Mouse (Mus musculus) kidney, postnatal 25 days (tissue): Measurements from ENCODE around the gene Mmp23.
"Not testable (repeated sequence)": the region's sequence is repeated elsewhere in the genome, so short reads cannot be mapped to it uniquely, and the experiment has no call there.

Source experiments
- DNase-seq, 2 experiments: peaks; one replicate each; pipeline ENCODE4 v3.0.0; 2021; ENCODE audit warnings: mixed read lengths in 2 of 2

Mmp23 gene

GRCm38 (mm10) chr4:155654456-155655298, 1.5 kb upstream of the Mmp23 start:
- DNase-seq = peak; percentile 61 to 66

GRCm38 (mm10) chr4:155654183-155654455, 935 bp upstream of the Mmp23 start:
- no peak for DNase-seq

DNA sequence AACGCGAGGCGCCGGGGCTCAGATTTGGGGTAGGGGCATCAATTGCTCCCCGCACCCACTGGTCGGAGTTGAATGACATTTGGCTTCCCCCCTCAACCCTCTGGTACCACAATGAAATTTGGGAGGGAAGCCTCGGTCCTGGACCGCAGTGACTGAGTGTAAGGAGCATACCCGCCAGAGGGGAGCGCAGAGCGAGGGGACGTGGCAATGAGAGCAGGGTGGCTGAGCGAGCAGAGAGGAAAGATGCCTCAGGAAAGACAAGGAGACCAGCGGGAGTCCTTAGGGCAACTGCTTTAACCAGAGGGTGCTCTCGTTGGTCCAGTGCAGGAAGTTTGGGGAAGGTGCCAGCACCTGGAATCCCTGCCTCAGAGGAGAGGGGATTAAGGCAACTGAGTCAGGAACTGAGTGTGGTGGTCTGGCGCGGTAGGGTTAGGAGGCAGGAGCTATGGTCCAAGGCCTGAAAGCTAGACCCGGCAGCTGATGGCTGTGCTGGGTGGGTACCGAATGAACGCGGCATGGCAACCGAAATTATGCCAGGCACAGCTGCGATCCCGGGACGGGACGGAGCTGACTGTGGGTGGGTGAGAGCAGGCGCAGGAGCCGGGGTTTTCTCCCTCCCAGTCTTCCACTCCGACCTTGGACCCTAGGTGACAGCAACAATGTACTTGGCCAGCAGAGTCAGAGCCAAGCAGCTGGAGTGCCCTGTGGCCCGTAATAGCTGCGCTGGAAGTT, 433 bp upstream of the Mmp23 start:
- peak; percentile 16 to 55 for DNase-seq

DNA sequence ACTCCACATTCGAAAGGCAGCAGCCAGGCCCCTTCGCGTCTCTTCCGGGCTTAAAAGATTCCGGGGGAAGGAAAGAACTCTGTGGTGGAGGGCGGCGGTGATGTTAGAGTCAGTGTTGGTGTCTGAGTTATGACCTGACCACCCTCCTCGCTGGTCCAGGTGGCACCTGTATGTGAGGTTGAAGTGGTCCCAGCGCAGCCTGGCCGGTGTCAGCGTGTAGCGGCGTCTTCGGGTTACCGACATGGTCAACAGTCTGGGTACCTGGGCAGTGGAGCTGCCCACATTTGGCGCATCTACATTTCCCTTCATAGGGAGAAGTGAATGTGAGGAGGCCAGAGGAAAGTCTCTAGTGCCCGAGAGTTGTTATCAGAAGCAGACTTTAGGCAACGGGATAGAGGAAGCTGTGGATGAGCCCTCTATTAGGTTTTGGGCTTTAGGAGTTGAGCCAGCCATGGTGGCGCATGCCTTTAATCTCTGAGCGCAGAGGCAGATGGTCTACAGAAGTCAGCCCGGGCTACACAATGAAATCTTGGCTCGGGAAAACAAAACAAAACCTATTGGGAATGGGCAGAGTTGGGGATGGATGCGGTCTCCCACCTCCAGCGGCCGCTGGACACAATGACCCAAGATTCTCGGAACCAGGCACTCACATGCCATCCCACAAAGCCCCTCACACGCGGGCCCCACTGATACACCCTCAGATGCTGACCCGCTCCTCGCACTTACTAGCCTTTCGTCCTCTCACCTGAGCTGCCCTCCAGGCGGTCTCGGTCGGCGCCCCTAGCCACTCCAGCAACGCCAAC, 700 bp downstream of the Mmp23 start:
- DNase-seq = peak in 1 of 2 experiments; percentile 30

DNA sequence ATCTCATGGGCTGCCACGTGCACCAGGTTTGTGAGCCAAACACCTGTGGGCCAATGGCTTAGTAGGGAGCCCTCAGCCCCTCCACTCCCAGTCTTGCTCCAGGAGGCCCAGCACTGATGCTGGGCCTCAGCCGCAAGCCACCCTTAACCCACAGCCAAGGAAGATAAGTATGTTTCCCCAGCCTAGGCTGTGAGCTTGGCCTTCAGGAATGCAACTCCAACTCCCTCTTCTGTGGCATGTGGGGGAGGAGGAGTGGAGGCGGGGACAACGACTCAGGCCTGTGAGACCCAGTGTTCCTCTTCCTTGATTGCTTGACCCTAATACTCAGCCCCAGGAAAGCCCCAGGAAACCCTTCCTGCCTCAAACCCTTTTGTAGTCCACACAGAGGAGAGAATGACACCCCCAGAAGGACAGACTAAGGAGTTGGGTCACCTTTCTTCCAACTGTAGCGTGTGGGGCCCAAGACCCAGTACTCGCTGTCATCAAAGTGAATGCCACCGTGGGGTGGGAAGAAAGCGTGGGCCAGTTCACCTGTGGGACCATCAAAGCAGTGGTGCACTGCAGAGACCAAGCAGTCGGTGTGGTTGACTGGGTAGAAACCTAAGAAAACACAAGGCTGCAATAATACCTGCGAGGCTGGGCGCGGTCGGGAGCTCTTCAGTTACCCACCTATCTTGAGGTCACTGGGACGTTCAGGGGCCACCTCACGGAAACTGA, 1.5 kb downstream of the Mmp23 start:
- DNase-seq = peak; percentile 27 to 67

DNA sequence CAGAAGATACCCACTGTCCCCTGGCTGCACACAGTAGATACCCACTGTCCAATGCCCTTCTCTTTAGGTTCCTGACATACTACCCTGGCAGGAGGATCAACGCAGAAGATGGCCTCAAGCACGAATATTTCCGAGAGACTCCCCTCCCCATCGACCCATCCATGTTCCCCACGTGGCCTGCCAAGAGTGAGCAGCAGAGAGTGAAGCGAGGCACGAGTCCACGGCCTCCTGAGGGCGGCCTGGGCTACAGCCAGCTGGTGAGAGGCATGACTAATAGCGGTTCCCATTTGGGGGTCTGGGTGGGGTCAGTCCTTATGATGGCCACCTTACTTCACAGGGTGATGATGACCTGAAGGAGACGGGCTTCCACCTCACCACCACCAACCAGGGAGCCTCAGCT, 3.8 kb downstream of the Mmp23 start:
- DNase-seq = peak in 1 of 2 experiments; percentile 36

- no peak for DNase-seq
Observed at GRCm38 (mm10) chr4:155645721-155646120, 7.5 kb downstream of the Mmp23 start.

DNA sequence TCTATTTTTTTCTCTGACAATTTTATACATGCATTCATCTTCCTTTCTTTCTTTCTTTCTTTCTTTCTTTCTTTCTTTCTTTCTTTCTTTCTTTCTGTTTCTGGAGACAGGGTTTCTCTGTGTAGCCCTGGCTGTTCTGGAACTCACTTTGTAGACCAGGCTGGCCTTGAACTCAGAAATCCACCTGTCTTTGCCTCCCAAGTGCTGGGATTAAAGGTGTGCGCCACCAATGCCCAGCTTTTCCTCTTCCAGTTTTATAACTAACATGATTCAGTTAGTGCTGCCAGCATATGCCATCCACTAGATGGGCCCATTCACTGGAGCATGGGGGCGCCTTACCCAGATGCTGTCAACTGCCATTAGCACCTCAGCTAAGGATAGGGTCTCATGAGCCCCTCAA, 7.9 kb downstream of the Mmp23 start, which contains the start of gene Gm10563:
Gene Gm10563, minus strand, starts transcription at position 101 of the 400 bp plus-strand sequence.
- not testable (repeated sequence) for DNase-seq

GRCm38 (mm10) chr4:155643531-155643930, 9.7 kb downstream of the Mmp23 start:
- peak; percentile 51 to 64 for DNase-seq

GRCm38 (mm10) chr4:155635766-155636499, 17.3 kb downstream of the Mmp23 start:
- no peak for DNase-seq

DNA sequence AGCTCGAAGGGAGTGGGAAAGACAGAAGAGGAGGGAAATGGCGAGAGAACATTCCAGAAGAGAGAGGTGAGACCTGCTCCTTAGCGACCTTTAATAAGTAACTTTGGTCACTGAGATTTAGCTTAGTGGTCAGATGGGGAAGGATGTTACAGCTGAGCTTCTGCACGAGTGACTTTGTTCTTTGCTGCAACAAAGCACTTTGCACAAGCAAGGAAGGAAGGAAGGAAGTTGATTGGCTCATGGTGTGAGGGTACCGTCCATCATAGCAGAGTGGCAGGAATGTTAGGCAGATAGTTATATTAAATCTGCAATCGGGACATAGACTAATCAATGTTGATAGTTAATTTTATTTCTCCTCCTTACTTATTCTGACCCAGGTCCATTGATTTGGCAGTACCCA, 22.9 kb downstream of the Mmp23 start:
- no peak for DNase-seq

DNA sequence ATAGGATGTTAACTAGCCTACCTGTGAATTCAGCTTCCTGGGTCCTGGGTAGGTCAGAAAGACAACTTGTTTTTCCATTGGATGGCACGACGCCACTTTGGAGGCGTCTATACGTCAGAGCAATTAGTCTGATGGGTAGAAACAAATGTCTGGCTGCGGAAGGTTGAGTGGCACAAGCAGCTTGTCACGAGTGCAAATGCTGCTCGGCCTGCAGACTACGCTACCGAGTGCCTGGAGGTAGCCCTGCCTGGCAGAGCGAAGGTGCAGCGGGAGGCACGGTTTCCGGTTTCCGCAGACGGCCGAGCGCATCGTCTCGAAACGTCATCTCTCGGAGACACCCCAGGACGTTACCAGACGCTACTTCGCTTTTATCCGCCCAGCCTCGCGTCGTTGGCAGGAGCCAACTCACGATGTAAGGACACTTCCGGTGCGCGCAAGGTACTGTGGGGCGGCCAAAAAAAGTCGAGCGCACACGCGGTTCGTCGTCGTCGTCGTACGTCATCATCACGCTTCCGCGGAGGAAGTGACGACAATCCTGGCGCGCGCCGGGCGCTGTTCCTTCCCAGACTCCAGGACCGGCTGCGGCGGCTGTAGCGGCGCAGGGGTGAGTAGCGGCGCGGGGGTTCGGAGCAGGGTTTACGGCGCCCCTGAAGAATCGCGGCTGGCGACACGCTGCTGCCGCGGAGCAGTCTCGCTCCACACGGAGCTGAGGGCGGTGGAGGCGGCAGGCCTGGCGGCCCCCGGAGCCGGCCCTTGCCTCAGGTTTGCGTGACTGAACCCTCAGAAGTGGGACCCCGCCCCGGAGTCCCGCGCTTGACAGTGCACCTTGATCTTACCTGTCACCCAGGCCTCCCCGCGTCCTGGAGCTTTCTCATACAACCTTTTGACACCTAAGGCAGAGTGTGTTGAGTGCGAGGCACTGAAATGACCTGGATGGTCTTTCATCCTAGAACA, 28.6 kb downstream of the Mmp23 start, which contains the start of gene Cdk11b:
Gene Cdk11b, plus strand, starts transcription at position 517 of the 954 bp plus-strand sequence.
- DNase-seq = peak; percentile 97 to 99

GRCm38 (mm10) chr4:155618321-155618720, 34.9 kb downstream of the Mmp23 start:
- DNase-seq = no peak

DNA sequence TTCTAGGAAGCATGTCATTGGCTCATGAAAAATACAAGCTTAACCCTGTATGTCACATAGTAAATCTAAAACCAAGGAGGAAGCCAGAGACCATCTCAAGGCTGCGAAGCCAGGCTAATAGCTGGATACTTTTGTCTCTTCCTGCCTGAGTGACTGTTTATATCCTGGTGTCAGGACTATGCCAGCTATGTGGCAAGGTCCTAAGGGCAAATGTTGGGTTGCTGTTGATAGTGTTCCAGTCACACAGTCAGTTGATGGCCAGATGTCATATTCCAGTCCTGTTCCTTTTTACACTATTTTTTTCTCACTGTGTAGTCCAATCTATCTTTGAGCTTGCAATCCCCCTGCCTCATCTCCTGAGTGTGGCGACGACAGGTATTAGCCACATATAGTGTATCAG, 39.9 kb downstream of the Mmp23 start:
- no peak for DNase-seq

GRCm38 (mm10) chr4:155611860-155612259, 41.3 kb downstream of the Mmp23 start:
- no peak for DNase-seq

DNA sequence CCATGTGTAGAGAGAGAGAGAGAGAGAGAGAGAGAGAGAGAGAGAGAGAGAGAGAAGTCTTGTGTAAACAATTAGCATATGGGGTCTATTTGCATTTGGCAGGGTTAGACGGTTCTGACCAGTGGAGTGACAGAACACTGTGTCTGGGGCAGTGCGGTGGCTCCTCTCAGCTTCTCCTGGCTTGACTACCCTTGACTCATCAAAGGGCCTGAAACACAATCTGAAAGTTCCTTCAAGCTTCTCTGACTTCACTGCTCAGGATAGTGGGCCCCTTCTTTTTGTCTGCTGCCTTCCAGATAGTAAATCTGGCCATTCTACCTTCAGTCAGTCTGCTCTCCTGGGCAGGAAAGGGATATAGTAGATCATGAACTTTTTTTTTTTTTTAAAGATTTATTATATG, 46.4 kb downstream of the Mmp23 start:
- no peak for DNase-seq

DNA sequence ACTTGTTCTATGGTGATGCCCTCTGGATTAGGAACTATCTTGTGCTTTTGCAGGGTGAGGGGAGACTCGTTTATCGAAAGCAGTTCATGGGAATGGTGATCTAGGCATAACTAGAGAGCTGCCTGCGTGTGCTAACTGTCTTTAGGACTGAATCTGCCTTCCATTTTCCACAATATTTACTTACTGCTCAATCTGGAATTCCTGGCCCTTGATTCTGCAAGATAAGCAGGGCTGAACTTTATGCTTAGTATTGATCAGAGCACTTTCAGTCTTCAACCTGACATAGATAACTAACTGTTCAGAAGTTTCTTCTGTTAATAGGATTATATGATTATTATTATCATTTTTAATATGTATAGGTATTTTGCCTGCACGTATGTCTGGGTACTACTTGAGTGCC, 48.1 kb downstream of the Mmp23 start:
- no peak for DNase-seq

DNA sequence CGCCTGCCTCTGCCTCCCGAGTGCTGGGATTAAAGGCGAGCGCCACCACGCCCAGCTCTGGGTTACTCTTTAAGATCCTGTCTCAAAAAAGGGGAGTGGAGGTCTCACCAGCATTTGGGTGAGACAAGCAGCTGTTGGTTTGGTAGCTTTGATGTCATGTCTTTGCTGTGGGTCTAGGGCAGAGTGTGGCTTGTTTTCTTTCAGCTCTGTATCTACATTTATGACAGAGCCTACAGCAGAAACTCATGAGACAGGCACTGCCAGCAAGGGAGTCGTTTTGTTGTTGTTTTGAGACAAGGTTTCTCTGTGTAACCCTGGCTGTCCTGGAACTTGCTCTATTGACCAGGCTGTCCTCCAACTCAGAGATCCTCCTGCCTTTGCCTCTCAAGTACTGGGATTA, 49.4 kb downstream of the Mmp23 start:
- DNase-seq = no peak

GRCm38 (mm10) chr4:155602753-155603152, 50.4 kb downstream of the Mmp23 start:
- DNase-seq = no peak

- DNase-seq = no peak
Observed at GRCm38 (mm10) chr4:155601997-155602456, 51.2 kb downstream of the Mmp23 start.
